Mouse (Mus musculus) brain, embryonic 14.5 days (tissue): ENCODE measurements at regions not wholly inside any gene's neighbourhood (a gene's known extent, or its start where the extent isn't known, plus 50 kb on each side); places are given as distances from the start of the nearest gene placed in this dataset.

Source experiments
- DNase-seq: peaks from one replicate; pipeline ENCODE4 v3.0.0-alpha.2; 2011; ENCODE audit warnings: low read depth
- CTCF ChIP-seq: fragments of 200-500 bp; IDR thresholded peaks from 2 replicates; pipeline ENCODE4 v1.5.1; 2012; ENCODE audit warnings: inconsistent platforms, mild to moderate bottlenecking, moderate library complexity, borderline replicate concordance; ENCODE audit not compliant: insufficient read depth, insufficient read length; ENCODE audit errors: extremely low read depth
- POLR2A ChIP-seq: fragments of 200-500 bp; IDR thresholded peaks from 2 replicates; pipeline ENCODE4 v1.6.1; 2012; ENCODE audit warnings: mild to moderate bottlenecking, inconsistent platforms, borderline replicate concordance; ENCODE audit not compliant: poor library complexity, insufficient read depth, insufficient read length, severe bottlenecking; ENCODE audit errors: extremely low read depth

GRCm38 (mm10) chr8:10901014-10901413 lies 107.2 kb downstream of the Irs2 start:
- DNase-seq = no peak
- TF ChIP-seq POLR2A = no peak
- no peak for TF ChIP-seq CTCF

DNA sequence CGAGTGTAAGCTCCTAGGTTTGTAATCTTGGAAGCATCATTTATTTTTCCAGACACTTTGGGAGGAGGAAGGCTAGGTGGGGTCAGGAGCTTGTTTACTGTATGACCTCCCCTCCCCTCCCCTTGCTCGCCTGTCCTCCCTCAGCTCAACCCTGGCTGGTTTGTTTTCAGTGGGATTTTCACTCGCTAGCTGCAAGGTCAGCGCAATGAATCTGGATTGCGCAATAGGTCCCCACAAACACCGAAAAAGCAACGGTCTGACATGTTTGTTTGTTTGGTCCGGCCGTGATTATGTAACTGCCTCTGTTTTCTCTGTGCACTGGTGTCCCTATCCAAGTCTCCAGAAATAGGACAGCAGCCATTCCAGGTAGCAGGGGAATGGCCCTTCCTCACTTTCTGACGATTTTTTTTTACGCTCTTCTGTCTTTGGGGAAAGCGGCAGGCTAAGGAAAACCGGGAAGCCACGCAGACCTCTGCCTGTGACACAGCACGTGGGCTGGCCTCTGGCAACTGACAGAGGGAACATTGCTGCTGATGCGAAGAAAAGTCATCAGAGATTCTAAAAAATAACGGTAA lies 108.6 kb downstream of the Irs2 start:
- TF ChIP-seq POLR2A (no peak), CTCF (no peak)
- DNase-seq = peak; percentile 37

- DNase-seq = peak; percentile 40
- no peak for TF ChIP-seq CTCF
- no peak for TF ChIP-seq POLR2A
Measured at GRCm38 (mm10) chr8:10898562-10899527, 109.4 kb downstream of the Irs2 start.

GRCm38 (mm10) chr8:10897573-10897972 lies 110.7 kb downstream of the Irs2 start:
- peak; percentile 82 for DNase-seq
- no peak for TF ChIP-seq POLR2A
- no peak for TF ChIP-seq CTCF

DNA sequence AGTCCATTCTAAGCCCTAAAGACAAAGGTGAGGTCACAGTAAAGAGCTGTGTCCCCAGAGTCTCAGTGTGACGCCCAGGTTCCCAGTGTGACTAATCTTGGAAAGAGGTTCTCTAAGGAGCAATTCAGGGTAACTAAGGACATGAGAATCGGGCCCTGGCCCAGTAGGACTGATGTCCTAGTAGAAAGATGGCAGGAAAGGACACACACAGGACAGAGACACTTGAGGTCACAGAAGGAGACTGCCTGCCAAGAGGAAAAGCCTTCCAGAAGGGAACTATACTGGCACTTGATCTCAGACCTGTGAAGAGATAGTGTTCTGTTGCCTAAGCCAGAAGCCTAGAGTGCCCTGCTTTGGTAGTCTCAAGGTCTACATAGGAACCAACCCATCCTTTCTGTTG lies 113.1 kb downstream of the Irs2 start:
- TF ChIP-seq CTCF (no peak), POLR2A (no peak)
- DNase-seq = no peak

DNA sequence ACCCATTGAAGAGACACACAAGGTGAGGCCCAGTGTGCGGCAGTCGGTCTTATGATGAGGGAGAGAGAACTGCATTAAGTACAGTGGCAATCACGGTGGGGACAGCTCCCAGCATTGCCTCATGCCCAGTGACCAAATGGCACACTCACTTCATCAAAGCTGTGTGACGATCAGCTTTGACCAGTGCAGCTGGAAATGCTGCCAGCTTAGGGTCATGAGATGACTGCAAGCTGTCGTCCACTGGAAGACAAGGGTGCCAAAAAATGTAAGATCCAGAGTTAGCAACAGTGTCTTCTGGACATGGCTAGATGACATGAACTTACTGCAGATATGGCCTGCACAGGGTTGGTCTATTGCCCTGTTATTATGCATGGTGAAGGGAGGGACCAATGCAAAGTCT lies 114.0 kb downstream of the Irs2 start:
- no peak for TF ChIP-seq POLR2A
- no peak for TF ChIP-seq CTCF
- no peak for DNase-seq

GRCm38 (mm10) chr8:10893709-10894108 lies 114.5 kb downstream of the Irs2 start:
- TF ChIP-seq CTCF (no peak), POLR2A (no peak)
- DNase-seq = no peak

- no peak for TF ChIP-seq CTCF
- TF ChIP-seq POLR2A = no peak
- DNase-seq = no peak
Measured at GRCm38 (mm10) chr8:10891906-10892305, 116.4 kb downstream of the Irs2 start.

GRCm38 (mm10) chr8:10891440-10891839 lies 116.8 kb downstream of the Irs2 start:
- no peak for DNase-seq
- TF ChIP-seq CTCF (no peak), POLR2A (no peak)

DNA sequence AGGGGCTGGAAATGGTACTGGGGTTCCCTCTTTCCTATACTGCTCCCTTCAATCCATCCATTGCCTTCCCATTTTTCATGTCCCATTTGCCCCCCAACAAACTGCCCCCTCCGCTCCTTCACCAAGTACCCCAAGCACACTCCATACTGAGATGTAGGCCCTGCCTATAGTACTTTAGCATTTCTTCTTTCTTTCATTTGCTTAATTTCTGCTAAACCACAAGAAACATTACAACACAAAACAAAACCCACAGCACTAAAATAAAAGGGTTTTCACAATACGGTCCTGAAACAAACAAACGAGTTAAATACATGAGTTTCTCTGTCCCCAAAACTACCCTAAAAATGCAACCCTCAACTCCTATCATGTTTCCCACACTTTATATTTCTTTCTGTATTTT lies 122.8 kb downstream of the Irs2 start:
- TF ChIP-seq CTCF = no peak
- TF ChIP-seq POLR2A = no peak
- no peak for DNase-seq

- TF ChIP-seq CTCF (no peak), POLR2A (no peak)
- no peak for DNase-seq
Measured at GRCm38 (mm10) chr8:10883418-10883817, 124.8 kb downstream of the Irs2 start.
